Mouse (Mus musculus) embryo, embryonic 10 days (tissue): Measurements from ENCODE around the gene Hrk.

Experiments
- DNase-seq: peaks from one replicate; pipeline ENCODE4 v3.0.0-alpha.2; 2015; ENCODE audit warnings: low spot score

Hrk gene

DNA sequence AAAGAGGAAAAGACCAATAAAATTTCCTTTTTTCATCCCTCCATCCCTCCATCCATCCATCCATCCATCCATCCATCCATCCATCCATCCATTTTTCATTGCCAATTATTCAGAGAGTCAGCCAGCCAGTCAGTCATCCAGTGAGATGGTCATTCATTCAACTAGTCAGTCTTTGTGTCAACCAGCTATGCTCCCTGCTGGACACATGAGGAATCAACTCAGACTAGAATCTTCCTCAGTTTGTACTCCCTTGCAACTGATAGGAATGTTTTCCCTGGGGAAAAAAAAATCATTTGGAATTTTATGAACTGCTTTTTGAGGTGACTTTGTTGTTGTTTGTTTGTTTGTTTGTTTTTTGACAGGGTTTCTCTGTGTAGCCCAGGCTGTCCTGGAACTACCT is 1.0 kb downstream of the Hrk start:
- no peak for DNase-seq

GRCm38 (mm10) chr5:118167561-118167995 is 3.1 kb downstream of the Hrk start:
- DNase-seq = no peak

GRCm38 (mm10) chr5:118169222-118170221 is 5.1 kb downstream of the Hrk start:
- peak; percentile 34 for DNase-seq

DNA sequence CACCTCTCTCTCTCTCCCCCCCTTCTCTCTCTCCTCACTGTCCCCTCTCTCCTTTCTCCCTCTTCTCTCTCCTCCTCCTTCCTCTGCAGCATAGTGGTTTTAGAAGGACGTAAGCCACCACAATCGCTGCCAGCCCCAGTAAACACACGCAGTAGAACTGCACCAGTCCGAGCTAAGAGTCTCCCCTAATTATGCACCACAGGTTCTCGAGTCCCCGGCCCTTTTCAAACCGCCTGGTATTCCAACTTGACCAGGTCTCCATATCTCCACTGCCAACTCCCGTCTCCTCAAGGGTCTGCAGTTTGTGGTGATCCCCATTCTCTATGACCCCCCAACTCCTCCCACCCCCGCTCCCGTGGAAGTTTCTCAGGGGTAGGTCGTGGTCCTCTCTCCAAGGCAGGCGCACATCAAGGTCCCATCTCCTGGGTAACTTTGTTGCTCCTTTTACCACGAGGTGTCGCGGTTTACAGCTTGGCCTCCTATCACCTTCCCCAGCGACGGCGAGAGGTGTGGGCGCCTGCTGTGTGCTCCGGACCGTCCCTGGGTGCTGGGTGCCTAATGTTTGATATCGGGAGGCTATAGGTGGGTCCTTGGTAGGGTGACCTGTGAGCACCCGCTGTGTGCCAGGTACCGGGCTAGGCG is 6.6 kb downstream of the Hrk start:
- peak; percentile 73 for DNase-seq

- DNase-seq = no peak
These were observed 7.2 kb downstream of the Hrk start for GRCm38 (mm10) chr5:118171665-118172064.

DNA sequence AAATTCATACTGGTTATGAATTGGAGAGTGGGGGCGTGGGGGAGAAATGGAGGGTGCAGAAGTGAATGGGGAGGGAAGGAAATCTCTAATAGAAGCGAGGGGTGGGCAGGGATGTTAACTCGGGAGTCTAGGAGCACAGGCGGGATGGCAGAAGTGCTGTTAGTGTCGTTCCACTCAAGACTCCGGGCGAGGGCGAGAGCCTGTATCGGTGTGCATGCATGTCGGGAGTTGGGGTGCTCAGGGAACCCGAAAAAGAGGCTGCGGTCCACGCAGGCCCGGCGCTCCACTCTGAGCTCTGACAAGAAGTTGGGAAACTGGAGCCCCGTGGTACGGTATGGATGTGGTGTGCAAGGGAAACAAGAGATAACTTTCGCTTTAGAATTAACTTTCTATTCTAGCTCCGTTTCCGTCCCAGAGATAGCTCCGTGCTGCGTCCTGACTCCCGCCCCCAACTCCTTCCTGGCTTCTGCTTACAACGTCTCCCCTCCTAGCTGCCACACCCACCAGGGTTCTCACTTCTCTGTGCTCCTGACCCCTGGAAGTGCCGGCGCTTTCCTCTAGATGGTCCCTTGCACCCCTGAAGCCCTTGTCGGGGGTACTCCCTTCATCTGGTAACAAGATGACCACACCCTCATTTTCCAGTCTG is 7.8 kb downstream of the Hrk start:
- DNase-seq = peak; percentile 20

- DNase-seq = peak; percentile 58
These were observed 10.0 kb downstream of the Hrk start for GRCm38 (mm10) chr5:118174310-118175009.

GRCm38 (mm10) chr5:118175137-118175536 is 10.7 kb downstream of the Hrk start:
- DNase-seq = no peak

DNA sequence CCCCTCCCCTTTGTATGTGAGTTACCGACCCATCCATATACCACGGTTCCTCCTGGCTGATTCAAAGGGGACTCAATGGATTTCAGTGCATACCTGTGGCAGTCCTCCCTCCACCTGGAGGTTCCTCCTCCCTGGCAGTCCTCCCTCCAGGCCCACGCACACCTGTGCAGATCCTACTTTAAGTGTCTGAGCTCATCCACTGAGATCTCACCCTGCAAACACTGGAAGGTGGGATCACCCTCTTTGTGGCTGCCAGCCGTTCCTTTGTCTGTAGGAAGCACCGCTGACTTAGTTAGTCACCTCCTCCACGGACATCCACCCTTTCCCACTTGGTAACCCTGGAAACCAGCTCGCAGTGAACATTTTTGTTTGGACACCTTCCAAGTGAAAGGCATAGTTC is 13.2 kb downstream of the Hrk start:
- DNase-seq = no peak

DNA sequence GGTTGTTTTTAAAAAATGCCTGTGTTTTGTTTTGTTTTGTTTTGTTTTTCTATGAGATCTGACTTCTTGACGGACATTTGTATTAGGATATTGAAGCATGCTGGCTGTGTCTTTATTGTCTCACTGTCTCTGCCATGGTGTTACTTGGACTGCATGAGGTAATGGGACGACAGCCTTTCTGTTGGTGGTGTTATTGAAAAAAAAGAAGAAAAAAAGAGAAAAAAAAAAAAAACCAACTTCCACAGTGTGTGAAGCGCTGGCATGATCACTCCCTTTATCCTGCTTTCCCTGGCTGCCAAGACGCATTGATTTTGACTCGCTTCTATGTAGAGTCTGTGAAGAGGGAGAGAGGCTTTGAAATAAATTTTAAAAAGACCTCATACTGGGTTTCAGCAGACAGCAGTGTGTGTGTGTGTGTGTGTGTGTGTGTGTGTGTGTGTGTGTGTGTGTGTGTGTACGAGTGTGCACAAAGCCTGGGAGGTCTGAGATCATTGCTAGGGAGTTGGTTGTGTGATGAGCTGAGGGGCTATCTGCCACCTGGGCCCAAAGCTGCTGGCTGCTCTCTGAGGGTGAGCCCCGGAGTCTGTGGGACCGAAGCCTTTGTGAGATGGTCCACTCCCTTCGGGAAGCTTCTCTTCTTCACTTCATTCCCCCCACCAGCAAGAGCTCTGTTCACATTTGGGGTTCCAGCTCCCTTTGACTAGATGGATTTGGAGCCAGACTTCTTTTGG is 22.6 kb downstream of the Hrk start:
- no peak for DNase-seq

DNA sequence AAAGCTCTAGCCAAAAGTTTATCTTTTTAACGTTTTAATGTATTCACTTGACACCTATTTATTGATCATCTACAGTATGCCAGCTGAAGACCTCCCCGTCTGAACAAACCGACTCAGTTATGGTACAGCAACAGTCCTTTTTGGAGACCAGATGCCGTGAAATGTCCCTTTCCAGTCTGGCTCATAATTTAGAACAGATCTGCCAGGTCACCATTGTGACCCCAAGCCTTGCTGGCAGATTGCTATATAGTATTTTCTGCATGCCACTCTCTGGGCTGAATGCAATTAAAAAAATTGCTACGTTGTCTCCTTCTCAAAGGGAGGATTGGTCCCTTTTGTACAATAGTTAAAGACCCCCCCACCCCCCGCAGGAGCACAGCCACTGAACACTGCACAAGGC is 23.9 kb downstream of the Hrk start:
- peak; percentile 39 for DNase-seq

DNA sequence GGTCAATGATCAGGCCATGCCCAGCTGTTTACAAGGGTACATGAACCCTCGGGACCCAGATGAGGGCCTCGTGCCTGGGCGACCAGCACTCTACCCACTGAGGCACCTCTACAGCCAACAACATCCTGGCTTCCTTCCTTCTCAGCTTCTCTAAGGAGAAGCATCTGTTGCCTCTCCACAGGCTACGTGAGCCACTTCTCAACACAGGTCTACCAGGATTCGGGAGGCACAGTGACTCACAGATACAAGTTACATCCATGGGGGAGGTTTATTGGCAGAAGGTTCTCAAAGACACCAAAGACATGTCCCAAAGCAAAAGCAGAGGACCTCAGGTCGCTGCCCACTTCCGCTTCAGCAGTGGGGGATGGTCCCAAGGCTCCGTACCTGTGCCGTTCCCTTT is 26.0 kb downstream of the Hrk start:
- DNase-seq = no peak

- no peak for DNase-seq
These were observed 27.8 kb downstream of the Hrk start for GRCm38 (mm10) chr5:118192221-118192620.

DNA sequence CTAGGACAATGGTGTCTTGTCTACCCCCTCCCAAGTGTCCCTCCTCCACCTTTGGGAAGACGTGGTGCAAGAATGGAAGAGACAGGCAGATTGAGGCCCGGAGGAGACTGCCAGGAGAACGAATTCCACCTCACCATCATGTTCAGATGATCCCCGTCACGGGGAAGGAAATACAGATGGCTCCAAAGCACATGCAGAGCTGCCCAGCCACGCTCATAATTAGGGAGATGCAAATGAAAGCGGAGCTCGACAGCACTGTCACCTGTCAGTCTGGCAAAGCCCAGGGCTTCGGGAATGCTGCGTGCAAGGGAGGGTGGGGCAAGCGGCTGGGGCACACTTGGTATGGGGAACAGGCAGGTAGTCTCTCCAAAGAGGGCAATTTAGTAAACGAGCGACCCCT is 33.0 kb downstream of the Hrk start:
- no peak for DNase-seq

DNA sequence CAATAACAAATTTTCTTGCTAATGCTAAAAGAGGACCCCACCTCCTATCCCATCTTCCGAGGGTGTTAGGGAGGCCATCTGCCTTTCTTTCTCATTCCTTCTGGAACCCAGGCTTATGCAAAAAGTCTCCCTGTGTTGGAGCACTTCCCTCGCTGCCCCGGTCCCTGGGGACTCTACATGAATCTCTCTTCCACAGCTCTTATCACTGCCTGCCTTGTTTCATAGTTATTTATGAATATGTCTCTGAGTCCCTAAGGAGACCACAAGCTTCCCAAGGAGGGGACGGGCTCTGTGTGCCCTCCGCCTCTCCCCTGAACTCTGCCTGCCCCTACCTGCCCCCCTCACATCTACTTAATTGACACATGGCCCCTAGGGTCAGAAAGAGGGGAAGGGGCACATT is 35.2 kb downstream of the Hrk start:
- no peak for DNase-seq

- peak; percentile 48 for DNase-seq
These were observed 40.4 kb downstream of the Hrk start for GRCm38 (mm10) chr5:118204675-118205440.

GRCm38 (mm10) chr5:118205852-118206251 is 41.4 kb downstream of the Hrk start:
- DNase-seq = peak; percentile 59

- DNase-seq = no peak
These were observed 49.6 kb downstream of the Hrk start for GRCm38 (mm10) chr5:118214012-118214411.

- peak; percentile 77 for DNase-seq
These were observed 50.1 kb downstream of the Hrk start for GRCm38 (mm10) chr5:118214418-118215154.

DNA sequence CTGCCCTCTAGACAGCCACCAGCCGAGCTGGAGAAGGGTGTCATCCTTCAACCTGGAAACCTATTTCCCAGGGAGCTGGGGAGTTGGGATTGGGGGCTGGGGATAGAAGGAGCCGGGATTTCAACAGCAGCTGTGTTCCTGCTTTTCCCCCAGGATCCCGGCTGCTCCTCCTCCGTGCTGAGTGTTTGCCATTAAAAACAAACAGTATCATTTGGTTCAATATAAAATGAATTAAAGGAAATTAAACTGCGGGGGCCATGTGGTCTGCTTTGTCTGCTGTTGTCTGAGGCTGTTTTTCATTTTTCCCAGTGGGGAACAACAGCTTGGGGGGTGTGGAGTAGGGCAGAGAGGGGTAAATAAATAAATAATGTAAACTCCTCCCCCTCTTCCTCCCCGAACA is 53.0 kb downstream of the Hrk start:
- DNase-seq = no peak
